Mouse (Mus musculus) gastrocnemius, postnatal 10 days (tissue): ENCODE measurements around the gene Ptpn3. TPM values are rescaled to one million over a fixed set of nuclear protein-coding genes. Genes with fewer than 3 reads are reported as not detected.

Experiments
- DNase-seq: peaks from one replicate; pipeline ENCODE4 v3.0.0; 2021; ENCODE audit warnings: mixed read lengths
- total RNA-seq, 2 experiments: library from RNA; stranded (reverse); gene quantifications; 2 replicates each; pipeline ENCODE4 v1.2.3; 2021

The Ptpn3 gene
- total RNA-seq, 2 experiments from 2014 or later, result 13.8 to 17.0 TPM

- no peak for DNase-seq
Observed at GRCm38 (mm10) chr4:57166922-57167870, 134.4 kb downstream of the Ptpn3 start.

GRCm38 (mm10) chr4:57165654-57166053 is 136.0 kb downstream of the Ptpn3 start:
- no peak for DNase-seq

- DNase-seq, result no peak
Observed at GRCm38 (mm10) chr4:57164578-57165210, 136.9 kb downstream of the Ptpn3 start.

- DNase-seq, result no peak
Observed at GRCm38 (mm10) chr4:57162789-57163722, 138.6 kb downstream of the Ptpn3 start.

- no peak for DNase-seq
Observed at GRCm38 (mm10) chr4:57160571-57160970, 141.1 kb downstream of the Ptpn3 start.

- no peak for DNase-seq
Observed at GRCm38 (mm10) chr4:57156549-57157169, 145.0 kb downstream of the Ptpn3 start.

GRCm38 (mm10) chr4:57153838-57154237 is 147.8 kb downstream of the Ptpn3 start:
- no peak for DNase-seq

- DNase-seq, result peak; percentile 16
Observed at GRCm38 (mm10) chr4:57153068-57153835, 148.4 kb downstream of the Ptpn3 start.

- no peak for DNase-seq
Observed at GRCm38 (mm10) chr4:57148182-57148581, 153.5 kb downstream of the Ptpn3 start.

GRCm38 (mm10) chr4:57143026-57143937 is 158.4 kb downstream of the Ptpn3 start, which contains the start of gene Epb41l4b:
TSS of gene Epb41l4b (minus strand) at chr4:57143437.
- DNase-seq, result peak; percentile 85

- DNase-seq, result peak; percentile 15
Observed at GRCm38 (mm10) chr4:57142374-57143025, 159.1 kb downstream of the Ptpn3 start.

- DNase-seq, result peak; percentile 27
Observed at GRCm38 (mm10) chr4:57141908-57142361, 159.7 kb downstream of the Ptpn3 start.

GRCm38 (mm10) chr4:57140992-57141717 is 160.5 kb downstream of the Ptpn3 start:
- DNase-seq, result no peak

Other genes starting within 250 kb of the Ptpn3 start
- gene Epb41l4b, start 158.4 kb downstream of the Ptpn3 start, total RNA-seq, result 1 to 10 TPM; 8.1 to 8.7 TPM
- 1 to 10 TPM; 4.1 to 9.1 TPM for gene Palm2, start 132.4 kb upstream of the Ptpn3 start, total RNA-seq